Mouse (Mus musculus): ENCODE data around the gene Gsto2.

Gene Gsto2

GRCm38 (mm10) chr19:47919126-47919965, 54.0 kb downstream of the Gsto2 start, which contains the start of the genes Cfap43 and Itprip:
Cfap43 (minus strand) TSS chr19:47919287.
Itprip (minus strand) TSS chr19:47919299.
- peak; percentile 77 to 79 for DNase-seq (ENCODE audit: low spot score in 2 of 2)

- peak in 1 of 2 experiments; percentile 44 for DNase-seq (ENCODE audit: low spot score in 2 of 2)
These were observed 54.6 kb downstream of the Gsto2 start for GRCm38 (mm10) chr19:47919966-47920375.

- DNase-seq (ENCODE audit: low spot score in 2 of 2), result no peak
These were observed 60.5 kb downstream of the Gsto2 start for GRCm38 (mm10) chr19:47925819-47926218.

GRCm38 (mm10) chr19:47927032-47927431, 61.7 kb downstream of the Gsto2 start:
- no peak for DNase-seq (ENCODE audit: low spot score in 2 of 2)

- no peak for DNase-seq (ENCODE audit: low spot score in 2 of 2)
These were observed 63.7 kb downstream of the Gsto2 start for GRCm38 (mm10) chr19:47929043-47929442.

GRCm38 (mm10) chr19:47931982-47932638, 66.8 kb downstream of the Gsto2 start:
- no peak for DNase-seq (ENCODE audit: low spot score in 2 of 2)

GRCm38 (mm10) chr19:47934146-47934545, 68.8 kb downstream of the Gsto2 start:
- DNase-seq (ENCODE audit: low spot score in 2 of 2), result no peak

GRCm38 (mm10) chr19:47934636-47935238, 69.4 kb downstream of the Gsto2 start:
- DNase-seq (ENCODE audit: low spot score in 2 of 2), result no peak

- no peak for DNase-seq (ENCODE audit: low spot score in 2 of 2)
These were observed 70.2 kb downstream of the Gsto2 start for GRCm38 (mm10) chr19:47935530-47935929.

All from spleen, postnatal 10 days (tissue).